Mouse (Mus musculus) liver, postnatal 0 days (tissue): ENCODE results near the gene Tgm2. TPM values are rescaled to one million over a fixed set of nuclear protein-coding genes. Genes with fewer than 3 reads are reported as not detected.

Source experiments
- ATAC-seq: fragments of 200-750 bp; cut with Nextera tagmentation; 2 replicates; pipeline ENCODE4 v1.8.0; 2017; ENCODE audit warnings: mild to moderate bottlenecking, moderate library complexity
- DNase-seq: peaks from one replicate; pipeline ENCODE4 v3.0.0-alpha.2; 2016
- H3K27ac ChIP-seq: fragments of 300-500 bp; sonication (generic); 2 replicates; pipeline ENCODE4 v1.5.1; 2014; ENCODE audit warnings: antibody characterized with exemption, moderate library complexity, mild to moderate bottlenecking, low read depth
- H3K27me3 ChIP-seq: fragments of 300-500 bp; sonication (generic); 2 replicates; pipeline ENCODE4 v1.6.1; 2014; ENCODE audit warnings: low read length, control low read depth, mixed read lengths; ENCODE audit not compliant: insufficient read depth
- H3K36me3 ChIP-seq: fragments of 300-500 bp; sonication (generic); replicated peaks from 2 replicates; pipeline ENCODE4 v1.6.1; 2014; ENCODE audit warnings: mild to moderate bottlenecking, control low read depth, low read length, moderate library complexity, mixed read lengths; ENCODE audit not compliant: insufficient read depth
- H3K4me1 ChIP-seq: fragments of 300-500 bp; sonication (generic); 2 replicates; pipeline ENCODE4 v1.6.1; 2014; ENCODE audit warnings: antibody characterized with exemption, mild to moderate bottlenecking, control low read depth; ENCODE audit not compliant: insufficient read depth
- H3K4me2 ChIP-seq: fragments of 300-500 bp; sonication (generic); 2 replicates; pipeline ENCODE4 v1.6.1; 2014; ENCODE audit warnings: low read depth, mild to moderate bottlenecking, low read length, moderate library complexity, mixed read lengths
- H3K4me3 ChIP-seq: fragments of 300-500 bp; sonication (generic); 2 replicates; pipeline ENCODE4 v1.5.1; 2014; ENCODE audit warnings: low read depth, low read length
- H3K9ac ChIP-seq: fragments of 300-500 bp; sonication (generic); replicated peaks from 2 replicates; pipeline ENCODE4 v1.6.1; 2014; ENCODE audit warnings: mild to moderate bottlenecking, moderate library complexity
- H3K9me3 ChIP-seq: fragments of 300-500 bp; sonication (generic); 2 replicates; pipeline ENCODE4 v1.6.1; 2016; ENCODE audit warnings: mild to moderate bottlenecking, control low read depth, low read length, mixed read lengths
- CTCF ChIP-seq: sonication (generic); IDR thresholded peaks from 2 replicates; pipeline ENCODE4 v1.5.1; 2016; ENCODE audit warnings: antibody characterized with exemption, low read depth
- EP300 ChIP-seq: IDR thresholded peaks from 2 replicates; pipeline ENCODE4 v1.6.1; 2016; ENCODE audit warnings: antibody characterized with exemption, low read depth, mild to moderate bottlenecking
- WGBS: fragments of 180-500 bp; shearing (Covaris S2); extraction: QIAGEN DNeasy Blood & Tissue Kit; methylation state at CpG from one replicate; pipeline ENCODE4 v1.1.7; 2014; ENCODE audit not compliant: insufficient replicate concordance; 5-methylcytosine and 5-hydroxymethylcytosine counted together
- polyA plus RNA-seq: library from polyadenylated mRNA; unstranded; fragments of >200 nt; fragmentation: Nextera tagmentation; extraction: Ambion mirVana; gene quantifications from 2 replicates; pipeline ENCODE4 v1.2.1, GENCODE M21; 2015

Tgm2 gene
- polyA plus RNA-seq, 1 experiment from 2014 or later, result 59.7 TPM

GRCm38 (mm10) chr2:158154641-158155040, 8.4 kb upstream of the Tgm2 start:
- no peak overlapping the region for H3K9ac ChIP-seq
- DNase-seq, result no peak
- 79% methylated on average over 8 of the region's 8 CpGs for WGBS
- no peaks in the 10 kb centered on the region for H3K36me3 ChIP-seq
- no peak for ATAC-seq
- H3K9me3 ChIP-seq, result no peaks in the 10 kb centered on the region
- H3K4me2 ChIP-seq, result no peak overlapping the region
- TF ChIP-seq CTCF (no peak), EP300 (no peak)
- H3K4me1 ChIP-seq, result peaks cover 46% of the 10 kb centered on the region
- no peak overlapping the region for H3K27ac ChIP-seq
- H3K27me3 ChIP-seq, result no peaks in the 10 kb centered on the region
- no peak overlapping the region for H3K4me3 ChIP-seq

GRCm38 (mm10) chr2:158153728-158154343, 7.6 kb upstream of the Tgm2 start:
- Histone ChIP-seq H3K4me2 (peak overlapping the region; percentile 95), H3K27ac (peak overlapping the region; percentile 81), H3K36me3 (no peaks in the 10 kb centered on the region), H3K4me3 (peak overlapping the region; percentile 51), H3K4me1 (peaks cover 42% of the 10 kb centered on the region), H3K9me3 (no peaks in the 10 kb centered on the region), H3K9ac (peak overlapping the region; percentile 72), H3K27me3 (no peaks in the 10 kb centered on the region)
- DNase-seq, result peak; percentile 69
- peak; percentile 51 for ATAC-seq
- 1% methylated on average over 22 of the region's 22 CpGs for WGBS
- TF ChIP-seq EP300 (no peak), CTCF (no peak)

- H3K9ac ChIP-seq, result no peak overlapping the region
- H3K4me3 ChIP-seq, result no peak overlapping the region
- ATAC-seq (no peak), DNase-seq (no peak)
- no peaks in the 10 kb centered on the region for H3K27me3 ChIP-seq
- TF ChIP-seq EP300 (no peak), CTCF (no peak)
- 37% methylated on average over 6 of the region's 6 CpGs for WGBS
- peak overlapping the region; percentile 95 for H3K4me2 ChIP-seq
- no peaks in the 10 kb centered on the region for H3K36me3 ChIP-seq
- peaks cover 42% of the 10 kb centered on the region for H3K4me1 ChIP-seq
- H3K9me3 ChIP-seq, result no peaks in the 10 kb centered on the region
- no peak overlapping the region for H3K27ac ChIP-seq
These were observed 6.6 kb upstream of the Tgm2 start for GRCm38 (mm10) chr2:158152685-158153309.

- TF ChIP-seq EP300, result no peak
- peak; percentile 53 for TF ChIP-seq CTCF
- no peak for DNase-seq
- H3K4me3 ChIP-seq, result no peak overlapping the region
- no peak for ATAC-seq
- no peaks in the 10 kb centered on the region for H3K36me3 ChIP-seq
- H3K27ac ChIP-seq, result no peak overlapping the region
- no peaks in the 10 kb centered on the region for H3K27me3 ChIP-seq
- H3K9me3 ChIP-seq, result no peaks in the 10 kb centered on the region
- WGBS, result 91% methylated on average over 3 of the region's 3 CpGs
- peaks cover 35% of the 10 kb centered on the region for H3K4me1 ChIP-seq
- H3K9ac ChIP-seq, result no peak overlapping the region
- H3K4me2 ChIP-seq, result no peak overlapping the region
These were observed 4.8 kb upstream of the Tgm2 start for GRCm38 (mm10) chr2:158151077-158151476.

GRCm38 (mm10) chr2:158146971-158147370, 735 bp upstream of the Tgm2 start:
- WGBS, result 91% methylated on average over 8 of the region's 8 CpGs
- H3K27me3 ChIP-seq, result no peaks in the 10 kb centered on the region
- DNase-seq (no peak), ATAC-seq (no peak)
- peaks cover 2% of the 10 kb centered on the region; the same call in 1 of the 2 replicates for H3K36me3 ChIP-seq
- no peaks in the 10 kb centered on the region for H3K9me3 ChIP-seq
- no peak overlapping the region for H3K4me3 ChIP-seq
- H3K4me2 ChIP-seq, result no peak overlapping the region
- no peak overlapping the region for H3K9ac ChIP-seq
- H3K4me1 ChIP-seq, result peaks cover 40% of the 10 kb centered on the region
- TF ChIP-seq CTCF (no peak), EP300 (no peak)
- no peak overlapping the region for H3K27ac ChIP-seq

- Histone ChIP-seq H3K27ac (peak overlapping the region; percentile 88), H3K4me1 (peaks cover 50% of the 10 kb centered on the region)
- no peak for DNase-seq
These were observed 639 bp downstream of the Tgm2 start for GRCm38 (mm10) chr2:158145528-158146065.

More at GRCm38 (mm10) chr2:158145528-158146065, 639 bp downstream of the Tgm2 start:
- Histone ChIP-seq H3K9ac (peak overlapping the region; percentile 89), H3K36me3 (peaks cover 16% of the 10 kb centered on the region), H3K4me3 (peak overlapping the region; percentile 80), H3K9me3 (no peaks in the 10 kb centered on the region), H3K27me3 (no peaks in the 10 kb centered on the region), H3K4me2 (peak overlapping the region; percentile 87)
- TF ChIP-seq CTCF (no peak), EP300 (no peak)
- peak; percentile 14; the same call in 1 of the 2 replicates for ATAC-seq
- 50% methylated on average over 5 of the region's 5 CpGs for WGBS
